Mouse (Mus musculus) left cerebral cortex, adult 8-10 months (tissue): ENCODE results near the gene Adam19. TPM values are rescaled to one million over a fixed set of nuclear protein-coding genes. Genes with fewer than 3 reads are reported as not detected.

Source experiments
- microRNA-seq, 2 experiments: library from miRNA; unstranded; fragments of <30 nt; microRNA quantifications; one replicate each; pipeline ENCODE4 v1.2.0; 2022
- total RNA-seq, 4 experiments: library from RNA; stranded (reverse); gene quantifications; 2 replicates each; pipeline ENCODE4 v1.2.4; 2022

Gene Adam19
- total RNA-seq, 4 experiments from 2014 or later, result 10.6 to 13.0 (median 10.9) TPM

Small RNAs within 50 kb of the gene (microRNA-seq; reads per million reads assigned to microRNA genes)
- gene Mir7239, result 0 to 0.84 reads per million in 2 experiments
- gene Mir8100, result 0 to 0.63 reads per million in 2 experiments

Other genes starting within 250 kb of the Adam19 start
- gene Clint1, start 203.9 kb upstream of the Adam19 start, total RNA-seq, result 10 to 100 TPM; 47.4 to 51.5 (median 48.0) TPM
- 10 to 100 TPM; 13.0 to 15.5 (median 13.8) TPM for gene Lsm11, start 111.1 kb upstream of the Adam19 start, total RNA-seq
- gene Thg1l, start 100.5 kb upstream of the Adam19 start, total RNA-seq, result 10 to 100 TPM; 10.4 to 11.8 (median 11.4) TPM
- under 1 TPM in 1 of 4 experiments, not detected in 3; 0.11 TPM for gene Sox30, start 75.7 kb upstream of the Adam19 start, total RNA-seq
- gene Gm12166, start 3.7 kb upstream of the Adam19 start, total RNA-seq, result 1 to 10 TPM; 2.8 to 5.4 (median 3.2) TPM
- gene Nipal4, start 110.5 kb downstream of the Adam19 start, total RNA-seq, result 1 to 10 TPM; 2.2 to 3.0 (median 2.6) TPM
- gene Fndc9, start 179.5 kb downstream of the Adam19 start, total RNA-seq, result 1 to 10 TPM; 3.6 to 5.7 (median 4.2) TPM